Mouse (Mus musculus): ENCODE data around the gene Fam168a. TPM values are rescaled to one million over a fixed set of nuclear protein-coding genes. Genes with fewer than 3 reads are reported as not detected.

The Fam168a gene
- total RNA-seq (2015) = 18.9 and 24.2 TPM in 2 replicates
- 6.3 and 7.9 TPM in 2 replicates for total RNA-seq (2017)

- ATAC-seq (replicated peaks; ENCODE audit: poor library complexity) = peak; percentile 94
Measured at GRCm38 (mm10) chr7:100706143-100706841, at the start of gene Fam168a. Gene Fam168a, plus strand, starts transcription at chr7:100706635.

- ATAC-seq (replicated peaks; ENCODE audit: poor library complexity) = no peak
Measured at GRCm38 (mm10) chr7:100656739-100657138, 49.7 kb upstream of the Fam168a start.

- no peak for ATAC-seq (replicated peaks; ENCODE audit: poor library complexity)
Measured at GRCm38 (mm10) chr7:100658093-100658578, 48.3 kb upstream of the Fam168a start.

GRCm38 (mm10) chr7:100661264-100661663, 45.2 kb upstream of the Fam168a start:
- peak; percentile 57 for ATAC-seq (replicated peaks; ENCODE audit: poor library complexity)

GRCm38 (mm10) chr7:100662231-100662630, 44.2 kb upstream of the Fam168a start, which contains the start of gene Plekhb1:
Gene Plekhb1, minus strand, starts transcription at chr7:100662414.
- no peak for ATAC-seq (replicated peaks; ENCODE audit: poor library complexity)

DNA sequence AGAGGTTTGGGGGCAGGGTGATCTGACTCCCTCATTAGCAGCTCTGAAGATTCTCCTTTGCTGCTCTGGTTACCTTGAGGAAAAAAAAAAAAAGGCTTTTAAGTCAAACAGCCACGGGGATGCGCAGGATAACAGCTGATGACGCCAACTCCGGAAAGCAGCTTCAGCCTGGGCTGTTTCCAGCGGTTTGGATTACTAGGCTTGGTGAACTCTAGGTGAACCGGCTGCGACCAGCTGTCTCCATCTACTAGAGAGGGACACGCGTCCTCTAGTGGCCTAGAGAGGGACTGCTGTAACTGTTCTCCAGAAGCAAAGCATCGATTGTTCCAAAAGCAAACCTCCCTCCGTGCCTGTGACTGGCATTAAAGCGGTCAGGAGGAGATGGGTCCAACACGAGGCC, 43.2 kb upstream of the Fam168a start:
- peak; percentile 99 for ATAC-seq (replicated peaks; ENCODE audit: poor library complexity)

DNA sequence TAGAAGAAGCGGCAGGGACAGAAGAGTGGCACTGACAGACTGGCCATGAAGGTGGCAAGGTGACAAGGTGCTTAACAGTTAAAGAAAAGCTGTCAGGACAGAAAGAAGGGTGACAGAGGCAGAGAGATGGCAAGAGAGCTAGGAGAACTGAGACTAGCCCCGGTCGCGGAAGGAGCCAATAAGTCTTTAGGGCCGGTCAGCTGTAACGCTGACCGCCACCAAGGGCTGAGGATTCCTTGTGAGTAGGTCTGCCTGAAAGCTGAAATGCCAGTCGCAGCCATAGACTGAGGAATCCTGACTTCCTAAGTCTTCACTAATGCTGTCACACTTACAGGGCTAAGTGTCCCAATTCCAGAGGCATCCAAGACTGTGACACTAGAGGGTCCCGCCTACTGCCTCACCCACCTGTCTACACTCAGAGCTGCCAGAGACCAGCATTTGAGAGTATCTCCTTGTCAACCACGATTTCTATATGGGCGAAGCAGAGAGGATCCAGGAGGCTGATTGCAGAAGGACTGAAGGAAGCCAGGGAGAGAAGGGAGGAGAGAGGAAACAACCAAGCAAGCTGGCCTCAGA, 42.6 kb upstream of the Fam168a start:
- ATAC-seq (replicated peaks; ENCODE audit: poor library complexity) = no peak

- no peak for ATAC-seq (replicated peaks; ENCODE audit: poor library complexity)
Measured at GRCm38 (mm10) chr7:100670646-100671045, 35.8 kb upstream of the Fam168a start.

- ATAC-seq (replicated peaks; ENCODE audit: poor library complexity) = no peak
Measured at GRCm38 (mm10) chr7:100673452-100673851, 33.0 kb upstream of the Fam168a start.

DNA sequence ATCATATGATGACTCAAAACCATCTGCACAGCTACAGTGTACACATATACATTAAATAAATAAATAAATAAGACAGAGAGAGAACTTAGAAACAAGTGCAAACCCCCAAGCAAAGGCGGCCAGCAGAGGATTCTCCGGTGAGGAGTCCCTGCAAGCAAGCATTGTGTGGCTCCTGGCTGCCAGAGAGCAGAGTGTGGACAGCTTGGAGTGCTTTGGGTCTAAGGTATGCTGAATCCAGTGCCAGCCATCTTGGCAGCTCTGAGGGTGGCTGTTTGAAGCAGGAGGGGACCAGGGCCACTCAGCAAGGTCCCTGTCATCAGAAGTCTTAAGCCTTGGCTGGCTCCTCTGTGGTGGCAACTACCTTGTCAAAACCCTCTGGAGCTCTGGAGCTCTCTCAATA, 31.5 kb upstream of the Fam168a start:
- ATAC-seq (replicated peaks; ENCODE audit: poor library complexity) = no peak

- ATAC-seq (replicated peaks; ENCODE audit: poor library complexity) = no peak
Measured at GRCm38 (mm10) chr7:100678052-100678451, 28.4 kb upstream of the Fam168a start.

DNA sequence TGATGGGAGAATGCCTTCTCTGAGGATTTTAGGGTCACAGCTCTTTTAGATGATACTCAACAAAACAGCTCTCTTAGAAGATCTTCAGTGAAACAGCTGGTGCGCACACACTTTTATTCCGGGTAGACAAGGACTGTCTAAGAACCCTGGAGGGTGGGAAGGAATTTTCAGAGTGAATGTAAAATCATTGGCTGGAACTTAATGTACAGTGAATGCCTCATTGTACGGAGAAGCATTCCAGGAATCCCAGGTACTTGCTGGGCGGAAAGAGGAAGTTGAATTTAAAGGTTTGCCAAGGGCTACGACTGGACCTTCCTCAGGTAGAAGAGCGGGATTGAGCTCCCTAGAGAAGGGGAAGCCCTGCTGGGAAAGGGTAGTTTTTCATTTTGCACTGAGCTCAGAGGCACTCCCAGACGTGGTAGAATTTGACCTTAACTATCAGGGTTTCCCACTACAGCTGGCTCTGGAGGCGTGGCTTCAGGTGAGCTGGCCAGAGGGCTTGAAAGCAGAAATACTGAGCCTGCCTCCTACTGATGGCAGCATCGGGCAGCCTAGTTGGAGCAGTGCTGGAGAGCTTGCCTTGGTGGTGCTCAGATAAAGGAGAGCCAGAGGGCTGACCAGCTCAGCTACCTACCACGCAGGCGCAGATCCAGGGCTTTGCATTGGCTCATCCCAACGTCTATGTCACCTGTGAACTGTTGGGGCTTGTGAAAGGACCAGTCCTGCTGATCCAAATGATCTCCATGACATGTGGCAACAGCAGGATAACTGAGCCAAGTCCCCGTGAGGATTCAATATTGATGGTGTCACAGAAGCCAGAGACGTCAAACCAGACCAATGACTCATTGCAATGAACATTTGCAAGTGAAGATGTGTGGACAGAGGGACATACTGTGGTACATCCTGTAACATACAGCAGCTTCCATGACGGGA, 27.2 kb upstream of the Fam168a start:
- ATAC-seq (replicated peaks; ENCODE audit: poor library complexity) = no peak

DNA sequence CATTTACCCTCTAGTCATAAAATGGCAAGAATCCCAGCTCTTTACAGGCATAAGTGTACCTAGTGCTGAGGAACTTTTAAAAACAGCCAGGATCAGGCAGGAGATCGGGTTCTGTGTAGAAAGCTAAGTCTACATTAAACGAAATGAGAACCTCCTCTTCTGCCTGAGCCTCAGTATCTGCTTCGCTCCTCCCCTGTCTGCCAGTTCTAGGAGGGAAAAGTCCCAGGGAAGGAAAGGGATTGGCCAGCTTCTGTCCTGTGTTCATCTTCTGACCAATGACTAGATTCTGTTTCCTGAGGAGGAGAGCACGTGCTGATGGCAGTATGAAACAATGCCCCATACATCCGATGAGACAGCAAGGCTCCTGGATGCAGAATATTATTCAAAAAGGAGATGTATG, 25.3 kb upstream of the Fam168a start:
- no peak for ATAC-seq (replicated peaks; ENCODE audit: poor library complexity)

GRCm38 (mm10) chr7:100683241-100683640, 23.2 kb upstream of the Fam168a start:
- ATAC-seq (replicated peaks; ENCODE audit: poor library complexity) = no peak

DNA sequence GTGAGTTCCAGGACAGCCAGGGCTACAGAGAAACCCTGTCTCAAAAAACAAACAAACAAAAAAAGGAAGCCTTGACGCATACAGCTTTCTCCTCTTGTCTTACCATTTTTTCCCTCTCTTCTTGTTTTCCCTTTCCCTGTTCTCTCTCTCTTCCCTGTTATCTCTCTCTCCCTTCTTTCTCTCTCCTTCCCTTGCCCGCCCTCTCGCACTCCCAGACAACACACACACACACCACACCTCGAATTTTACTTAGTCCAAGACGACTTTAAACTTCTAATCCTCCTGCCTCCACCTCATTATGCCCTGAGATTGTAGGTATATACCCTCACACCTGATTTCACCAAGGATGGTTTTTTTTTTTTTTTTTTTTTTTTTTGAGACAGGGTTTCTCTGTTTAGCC, 22.4 kb upstream of the Fam168a start:
- ATAC-seq (replicated peaks; ENCODE audit: poor library complexity) = no peak

DNA sequence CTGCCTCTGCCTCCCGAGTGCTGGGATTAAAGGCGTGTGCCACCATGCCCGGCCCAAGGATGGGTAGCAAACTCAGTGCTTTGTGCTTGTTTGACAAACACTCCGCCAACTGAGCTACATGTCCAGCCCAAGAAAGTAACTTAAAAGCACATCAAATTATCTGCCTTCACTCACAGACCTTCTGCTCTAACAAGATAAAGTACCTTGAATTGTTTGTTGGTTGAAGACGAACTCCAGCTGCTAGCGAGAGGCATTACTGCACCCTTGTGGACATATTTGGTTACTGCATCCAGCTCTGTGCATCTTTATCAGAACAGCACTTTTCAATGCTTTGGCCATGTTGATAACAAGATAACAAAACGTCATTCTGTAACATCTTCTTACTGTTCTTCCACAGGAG, 21.9 kb upstream of the Fam168a start:
- ATAC-seq (replicated peaks; ENCODE audit: poor library complexity) = peak; percentile 97

- peak; percentile 79 for ATAC-seq (replicated peaks; ENCODE audit: poor library complexity)
Measured at GRCm38 (mm10) chr7:100685061-100686030, 21.1 kb upstream of the Fam168a start.

- ATAC-seq (replicated peaks; ENCODE audit: poor library complexity) = no peak
Measured at GRCm38 (mm10) chr7:100688471-100688870, 18.0 kb upstream of the Fam168a start.

- ATAC-seq (replicated peaks; ENCODE audit: poor library complexity) = no peak
Measured at GRCm38 (mm10) chr7:100693199-100693598, 13.2 kb upstream of the Fam168a start.

Measured in megakaryocyte progenitor cell, adult 5-6 weeks (primary cell).